Mouse (Mus musculus): Measurements from ENCODE around the gene C130032M10Rik. TPM values are rescaled to one million over a fixed set of nuclear protein-coding genes. Genes with fewer than 3 reads are reported as not detected.

Gene C130032M10Rik
- total and polyA plus RNA-seq, 2 experiments from 2014 or later = 0.22 TPM; not detected in 1

GRCm38 (mm10) chr9:114562919-114563751 is 47.6 kb downstream of the C130032M10Rik start:
- H3K4me1 ChIP-seq (ENCODE audit: control insufficient read depth, insufficient read depth) = peaks cover 19% of the 10 kb centered on the region
- no peak for DNase-seq (ENCODE audit: low spot score)
- ATAC-seq (ENCODE audit: insufficient read depth, low read depth) = no peak
- H3K27ac ChIP-seq (ENCODE audit: low read depth) = no peak overlapping the region
- H3K27me3 ChIP-seq (ENCODE audit: control insufficient read depth, insufficient read depth, low read length) = peaks cover 81% of the 10 kb centered on the region
- H3K4me3 ChIP-seq (ENCODE audit: low read depth, low read length) = peak overlapping the region; percentile 52
- H3K4me2 ChIP-seq (ENCODE audit: low read depth, low read length) = peak overlapping the region; percentile 87
- WGBS = under 1% methylated on average over 107 of the region's 122 CpGs
- H3K36me3 ChIP-seq (replicated peaks; ENCODE audit: control insufficient read depth, insufficient read depth, low read length) = no peaks in the 10 kb centered on the region
- no peaks in the 10 kb centered on the region for H3K9me3 ChIP-seq (replicated peaks; ENCODE audit: control insufficient read depth, low read length)
- no peak overlapping the region for H3K9ac ChIP-seq (replicated peaks; ENCODE audit: low read depth, low read length)
- TF ChIP-seq CTCF (IDR thresholded peaks at IDR 0.05; ENCODE audit: low read depth) = no peak
- no peak for TF ChIP-seq EP300 (IDR thresholded peaks at IDR 0.05; ENCODE audit: low read depth)

GRCm38 (mm10) chr9:114563761-114564606 is 48.5 kb downstream of the C130032M10Rik start, which contains the start of gene Trim71:
Trim71 (minus strand) TSS chr9:114564369.
- H3K27ac ChIP-seq (ENCODE audit: low read depth) = no peak within 1 kb of the TSS
- H3K27me3 ChIP-seq (ENCODE audit: control insufficient read depth, insufficient read depth, low read length) = peaks cover 73% of the 10 kb centered on the region
- DNase-seq (ENCODE audit: low spot score) (no peak), ATAC-seq (ENCODE audit: insufficient read depth, low read depth) (0 out of 2 replicates have a peak, but pooled peaks have one; percentile 8)
- under 1% methylated on average over 89 of the region's 91 CpGs for WGBS
- peaks cover 19% of the 10 kb centered on the region for H3K4me1 ChIP-seq (ENCODE audit: control insufficient read depth, insufficient read depth)
- H3K9ac ChIP-seq (replicated peaks; ENCODE audit: low read depth, low read length) = no peak within 1 kb of the TSS
- H3K4me3 ChIP-seq (ENCODE audit: low read depth, low read length) = peak within 1 kb of the TSS; percentile 52
- no peaks in the 10 kb centered on the region for H3K36me3 ChIP-seq (replicated peaks; ENCODE audit: control insufficient read depth, insufficient read depth, low read length)
- peak within 1 kb of the TSS; percentile 87 for H3K4me2 ChIP-seq (ENCODE audit: low read depth, low read length)
- TF ChIP-seq CTCF (IDR thresholded peaks at IDR 0.05; ENCODE audit: low read depth) = no peak
- no peak for TF ChIP-seq EP300 (IDR thresholded peaks at IDR 0.05; ENCODE audit: low read depth)
- H3K9me3 ChIP-seq (replicated peaks; ENCODE audit: control insufficient read depth, low read length) = no peaks in the 10 kb centered on the region

GRCm38 (mm10) chr9:114564667-114565066 is 49.2 kb downstream of the C130032M10Rik start:
- Histone ChIP-seq H3K4me1 (ENCODE audit: control insufficient read depth, insufficient read depth) (peaks cover 19% of the 10 kb centered on the region), H3K9me3 (replicated peaks; ENCODE audit: control insufficient read depth, low read length) (no peaks in the 10 kb centered on the region), H3K4me2 (ENCODE audit: low read depth, low read length) (peak overlapping the region; percentile 87), H3K27ac (ENCODE audit: low read depth) (no peak overlapping the region), H3K36me3 (replicated peaks; ENCODE audit: control insufficient read depth, insufficient read depth, low read length) (no peaks in the 10 kb centered on the region), H3K9ac (replicated peaks; ENCODE audit: low read depth, low read length) (no peak overlapping the region), H3K27me3 (ENCODE audit: control insufficient read depth, insufficient read depth, low read length) (peaks cover 66% of the 10 kb centered on the region), H3K4me3 (ENCODE audit: low read depth, low read length) (peak overlapping the region; percentile 52)
- TF ChIP-seq CTCF (IDR thresholded peaks at IDR 0.05; ENCODE audit: low read depth) = no peak
- TF ChIP-seq EP300 (IDR thresholded peaks at IDR 0.05; ENCODE audit: low read depth) = no peak
- DNase-seq (ENCODE audit: low spot score) (no peak), ATAC-seq (ENCODE audit: insufficient read depth, low read depth) (no peak)
- 6% methylated on average over 10 of the region's 10 CpGs for WGBS

Other genes with a start within 250 kb of the C130032M10Rik start
- gene Bcl2a1c, start 185.6 kb upstream of the C130032M10Rik start, total RNA-seq (2014; rRNA removed; ENCODE audit: low replicate concordance) = not detected in 2 replicates
- gene Bcl2a1c, start 185.6 kb upstream of the C130032M10Rik start, polyA plus RNA-seq (2015; fragmentation: Nextera tagmentation; extraction: Ambion mirVana) = not detected in 2 replicates
- 63.1 and 65.0 TPM in 2 replicates for gene Crtap, start 125.0 kb upstream of the C130032M10Rik start, total RNA-seq (2014; rRNA removed; ENCODE audit: low replicate concordance)
- gene Crtap, start 125.0 kb upstream of the C130032M10Rik start, polyA plus RNA-seq (2015; fragmentation: Nextera tagmentation; extraction: Ambion mirVana) = 75.8 and 80.6 TPM in 2 replicates
- 29.8 and 43.3 TPM in 2 replicates for gene Glb1, start 114.6 kb upstream of the C130032M10Rik start, total RNA-seq (2014; rRNA removed; ENCODE audit: low replicate concordance)
- gene Glb1, start 114.6 kb upstream of the C130032M10Rik start, polyA plus RNA-seq (2015; fragmentation: Nextera tagmentation; extraction: Ambion mirVana) = 22.0 and 22.8 TPM in 2 replicates
- 5.4 and 10.0 TPM in 2 replicates for gene Tmppe, start 114.6 kb upstream of the C130032M10Rik start, total RNA-seq (2014; rRNA removed; ENCODE audit: low replicate concordance)
- 3.9 and 4.5 TPM in 2 replicates for gene Tmppe, start 114.6 kb upstream of the C130032M10Rik start, polyA plus RNA-seq (2015; fragmentation: Nextera tagmentation; extraction: Ambion mirVana)
- gene Ccr4, start 10.8 kb upstream of the C130032M10Rik start, total RNA-seq (2014; rRNA removed; ENCODE audit: low replicate concordance) = not detected in 2 replicates
- gene Ccr4, start 10.8 kb upstream of the C130032M10Rik start, polyA plus RNA-seq (2015; fragmentation: Nextera tagmentation; extraction: Ambion mirVana) = not detected in 2 replicates
- gene Trim71, start 48.7 kb downstream of the C130032M10Rik start, total RNA-seq (2014; rRNA removed; ENCODE audit: low replicate concordance) = under 0.01 and 0.04 TPM in 2 replicates
- gene Trim71, start 48.7 kb downstream of the C130032M10Rik start, polyA plus RNA-seq (2015; fragmentation: Nextera tagmentation; extraction: Ambion mirVana) = not detected in 2 replicates
- 19.7 and 35.6 TPM in 2 replicates for gene Cnot10, start 124.5 kb downstream of the C130032M10Rik start, total RNA-seq (2014; rRNA removed; ENCODE audit: low replicate concordance)
- 24.3 and 25.7 TPM in 2 replicates for gene Cnot10, start 124.5 kb downstream of the C130032M10Rik start, polyA plus RNA-seq (2015; fragmentation: Nextera tagmentation; extraction: Ambion mirVana)
- 76.0 and 84.0 TPM in 2 replicates for gene Dync1li1, start 173.1 kb downstream of the C130032M10Rik start, total RNA-seq (2014; rRNA removed; ENCODE audit: low replicate concordance)
- gene Dync1li1, start 173.1 kb downstream of the C130032M10Rik start, polyA plus RNA-seq (2015; fragmentation: Nextera tagmentation; extraction: Ambion mirVana) = 70.5 and 75.2 TPM in 2 replicates
- gene Cmtm6, start 215.4 kb downstream of the C130032M10Rik start, total RNA-seq (2014; rRNA removed; ENCODE audit: low replicate concordance) = 22.8 and 30.1 TPM in 2 replicates
- 29.9 and 33.8 TPM in 2 replicates for gene Cmtm6, start 215.4 kb downstream of the C130032M10Rik start, polyA plus RNA-seq (2015; fragmentation: Nextera tagmentation; extraction: Ambion mirVana)

Measured in heart, postnatal 0 days (tissue).